Mouse (Mus musculus): ENCODE data around the gene Gm4302. TPM values are rescaled to one million over a fixed set of nuclear protein-coding genes. Genes with fewer than 3 reads are reported as not detected.
"Not testable (repeated sequence)": the region's sequence is repeated elsewhere in the genome, so short reads cannot be mapped to it uniquely, and the experiment has no call there.

Gm4302 gene
- polyA plus RNA-seq (2015; fragmentation: Nextera tagmentation; extraction: Ambion mirVana): not detected in 2 replicates

GRCm38 (mm10) chr10:100340536-100340935 lies at the start of gene Gm4302:
TSS of gene Gm4302 (plus strand) at chr10:100340836.
- ATAC-seq; H3K27ac ChIP-seq (ENCODE audit: low read depth, low read length); H3K9ac ChIP-seq (ENCODE audit: low read depth, low read length); H3K36me3 ChIP-seq (ENCODE audit: control insufficient read depth, insufficient read depth, low read length); H3K27me3 ChIP-seq (replicated peaks; ENCODE audit: control insufficient read depth, insufficient read depth, low read length); H3K4me2 ChIP-seq (ENCODE audit: low read length); H3K9me3 ChIP-seq (ENCODE audit: control insufficient read depth, low read length); H3K4me3 ChIP-seq (ENCODE audit: low read length); H3K4me1 ChIP-seq (ENCODE audit: control insufficient read depth, insufficient read depth, low read depth, low read length): not testable (repeated sequence)
- WGBS: no CpG with 5 or more reads among the region's 3 CpGs

GRCm38 (mm10) chr10:100296105-100296504 lies 44.5 kb upstream of the Gm4302 start:
- no peak for ATAC-seq
- 78% methylated on average over 2 of the region's 2 CpGs for WGBS
- no peaks in the 10 kb centered on the region for H3K4me1 ChIP-seq (ENCODE audit: control insufficient read depth, insufficient read depth, low read depth, low read length)
- no peak overlapping the region for H3K4me3 ChIP-seq (ENCODE audit: low read length)
- H3K27ac ChIP-seq (ENCODE audit: low read depth, low read length): no peak overlapping the region
- H3K27me3 ChIP-seq (replicated peaks; ENCODE audit: control insufficient read depth, insufficient read depth, low read length): no peaks in the 10 kb centered on the region
- no peak overlapping the region for H3K4me2 ChIP-seq (ENCODE audit: low read length)
- no peaks in the 10 kb centered on the region for H3K36me3 ChIP-seq (ENCODE audit: control insufficient read depth, insufficient read depth, low read length)
- no peak overlapping the region for H3K9ac ChIP-seq (ENCODE audit: low read depth, low read length)
- H3K9me3 ChIP-seq (ENCODE audit: control insufficient read depth, low read length): no peaks in the 10 kb centered on the region

- not testable (repeated sequence) for H3K9me3 ChIP-seq (ENCODE audit: control insufficient read depth, low read length); H3K9ac ChIP-seq (ENCODE audit: low read depth, low read length); H3K27ac ChIP-seq (ENCODE audit: low read depth, low read length); H3K4me1 ChIP-seq (ENCODE audit: control insufficient read depth, insufficient read depth, low read depth, low read length); H3K27me3 ChIP-seq (replicated peaks; ENCODE audit: control insufficient read depth, insufficient read depth, low read length); ATAC-seq; H3K36me3 ChIP-seq (ENCODE audit: control insufficient read depth, insufficient read depth, low read length); H3K4me2 ChIP-seq (ENCODE audit: low read length); H3K4me3 ChIP-seq (ENCODE audit: low read length)
Observed at GRCm38 (mm10) chr10:100300106-100300505, 40.5 kb upstream of the Gm4302 start.

GRCm38 (mm10) chr10:100335376-100335775 lies 5.3 kb upstream of the Gm4302 start, which contains the start of gene Gm4301:
TSS of gene Gm4301 (plus strand) at chr10:100335676.
- H3K4me1 ChIP-seq (ENCODE audit: control insufficient read depth, insufficient read depth, low read depth, low read length); H3K4me3 ChIP-seq (ENCODE audit: low read length); H3K27me3 ChIP-seq (replicated peaks; ENCODE audit: control insufficient read depth, insufficient read depth, low read length); H3K9ac ChIP-seq (ENCODE audit: low read depth, low read length); ATAC-seq; H3K27ac ChIP-seq (ENCODE audit: low read depth, low read length); H3K9me3 ChIP-seq (ENCODE audit: control insufficient read depth, low read length); H3K36me3 ChIP-seq (ENCODE audit: control insufficient read depth, insufficient read depth, low read length); H3K4me2 ChIP-seq (ENCODE audit: low read length): not testable (repeated sequence)
- WGBS: no CpG with 5 or more reads among the region's 2 CpGs

GRCm38 (mm10) chr10:100345672-100346071 lies 5.0 kb downstream of the Gm4302 start, which contains the start of gene Gm4303:
TSS of gene Gm4303 (plus strand) at chr10:100345972.
- not testable (repeated sequence) for H3K4me1 ChIP-seq (ENCODE audit: control insufficient read depth, insufficient read depth, low read depth, low read length); H3K4me2 ChIP-seq (ENCODE audit: low read length); H3K4me3 ChIP-seq (ENCODE audit: low read length); H3K27me3 ChIP-seq (replicated peaks; ENCODE audit: control insufficient read depth, insufficient read depth, low read length); H3K9me3 ChIP-seq (ENCODE audit: control insufficient read depth, low read length); H3K27ac ChIP-seq (ENCODE audit: low read depth, low read length); H3K9ac ChIP-seq (ENCODE audit: low read depth, low read length); H3K36me3 ChIP-seq (ENCODE audit: control insufficient read depth, insufficient read depth, low read length); ATAC-seq
- WGBS: no CpG with 5 or more reads among the region's 3 CpGs

- no CpG with 5 or more reads among the region's 3 CpGs for WGBS
- not testable (repeated sequence) for H3K4me3 ChIP-seq (ENCODE audit: low read length); ATAC-seq
Observed at GRCm38 (mm10) chr10:100350793-100351192, 10.2 kb downstream of the Gm4302 start, which contains the start of gene Gm4305. TSS of gene Gm4305 (plus strand) at chr10:100351093.

GRCm38 (mm10) chr10:100356841-100357240 lies 16.2 kb downstream of the Gm4302 start:
- not testable (repeated sequence) for H3K4me1 ChIP-seq (ENCODE audit: control insufficient read depth, insufficient read depth, low read depth, low read length); H3K27ac ChIP-seq (ENCODE audit: low read depth, low read length); H3K9me3 ChIP-seq (ENCODE audit: control insufficient read depth, low read length); H3K36me3 ChIP-seq (ENCODE audit: control insufficient read depth, insufficient read depth, low read length); ATAC-seq; H3K9ac ChIP-seq (ENCODE audit: low read depth, low read length); H3K4me2 ChIP-seq (ENCODE audit: low read length); H3K27me3 ChIP-seq (replicated peaks; ENCODE audit: control insufficient read depth, insufficient read depth, low read length); H3K4me3 ChIP-seq (ENCODE audit: low read length)
- WGBS: 69% methylated on average over 1 of the region's 2 CpGs

More at GRCm38 (mm10) chr10:100350793-100351192, 10.2 kb downstream of the Gm4302 start, which contains the start of gene Gm4305:
- H3K36me3 ChIP-seq (ENCODE audit: control insufficient read depth, insufficient read depth, low read length); H3K4me1 ChIP-seq (ENCODE audit: control insufficient read depth, insufficient read depth, low read depth, low read length); H3K9me3 ChIP-seq (ENCODE audit: control insufficient read depth, low read length); H3K27ac ChIP-seq (ENCODE audit: low read depth, low read length); H3K9ac ChIP-seq (ENCODE audit: low read depth, low read length); H3K4me2 ChIP-seq (ENCODE audit: low read length); H3K27me3 ChIP-seq (replicated peaks; ENCODE audit: control insufficient read depth, insufficient read depth, low read length): not testable (repeated sequence)

GRCm38 (mm10) chr10:100361038-100361437 lies 20.4 kb downstream of the Gm4302 start, which contains the start of gene Gm4307:
TSS of gene Gm4307 (plus strand) at chr10:100361338.
- H3K9ac ChIP-seq (ENCODE audit: low read depth, low read length); ATAC-seq; H3K9me3 ChIP-seq (ENCODE audit: control insufficient read depth, low read length); H3K36me3 ChIP-seq (ENCODE audit: control insufficient read depth, insufficient read depth, low read length); H3K27me3 ChIP-seq (replicated peaks; ENCODE audit: control insufficient read depth, insufficient read depth, low read length); H3K4me2 ChIP-seq (ENCODE audit: low read length); H3K4me3 ChIP-seq (ENCODE audit: low read length); H3K4me1 ChIP-seq (ENCODE audit: control insufficient read depth, insufficient read depth, low read depth, low read length); H3K27ac ChIP-seq (ENCODE audit: low read depth, low read length): not testable (repeated sequence)
- no CpG with 5 or more reads among the region's 3 CpGs for WGBS

GRCm38 (mm10) chr10:100382460-100382859 lies 41.8 kb downstream of the Gm4302 start, which contains the start of gene Gm4312:
TSS of gene Gm4312 (minus strand) at chr10:100382560.
- H3K9ac ChIP-seq (ENCODE audit: low read depth, low read length); H3K9me3 ChIP-seq (ENCODE audit: control insufficient read depth, low read length); H3K4me1 ChIP-seq (ENCODE audit: control insufficient read depth, insufficient read depth, low read depth, low read length); H3K4me2 ChIP-seq (ENCODE audit: low read length); H3K36me3 ChIP-seq (ENCODE audit: control insufficient read depth, insufficient read depth, low read length); H3K27me3 ChIP-seq (replicated peaks; ENCODE audit: control insufficient read depth, insufficient read depth, low read length); H3K27ac ChIP-seq (ENCODE audit: low read depth, low read length); H3K4me3 ChIP-seq (ENCODE audit: low read length); ATAC-seq: not testable (repeated sequence)
- WGBS: no CpG with 5 or more reads among the region's 2 CpGs

Measured in hindbrain, embryonic 16.5 days (tissue).